Mouse (Mus musculus) G1E (cell line): ENCODE data around the gene Paqr6. TPM values are rescaled to one million over a fixed set of nuclear protein-coding genes. Genes with fewer than 3 reads are reported as not detected.
"Not testable (repeated sequence)": the region's sequence is repeated elsewhere in the genome, so short reads cannot be mapped to it uniquely, and the experiment has no call there.

ENCODE experiments used
- ATAC-seq: 2 replicates; pipeline ENCODE4 v1.8.0; 2016; ENCODE audit warnings: mild to moderate bottlenecking; ENCODE audit not compliant: insufficient number of reproducible peaks, poor library complexity, low FRiP score, severe bottlenecking; ENCODE audit errors: extremely low read depth
- DNase-seq: peaks from one replicate; pipeline ENCODE4 v3.0.0; 2012; ENCODE audit warnings: low spot score
- H3K27me3 ChIP-seq: 2 replicates; pipeline ENCODE4 v1.6.1; 2012; ENCODE audit warnings: mild to moderate bottlenecking, low read length, inconsistent platforms; ENCODE audit not compliant: insufficient read depth
- H3K36me3 ChIP-seq: replicated peaks from 2 replicates; pipeline ENCODE3; 2012; ENCODE audit warnings: mild to moderate bottlenecking, inconsistent platforms
- H3K4me1 ChIP-seq: 2 replicates; pipeline ENCODE4 v1.6.1; 2012; ENCODE audit warnings: low read depth, low read length, inconsistent platforms, mixed read lengths; ENCODE audit not compliant: insufficient read depth
- H3K4me3 ChIP-seq: 2 replicates; pipeline ENCODE4 v1.5.1; 2012; ENCODE audit warnings: low read depth, mild to moderate bottlenecking, inconsistent platforms, low read length, moderate library complexity, mixed read lengths
- H3K9me3 ChIP-seq: replicated peaks from 2 replicates; pipeline ENCODE4 v1.6.1; 2012; ENCODE audit warnings: inconsistent platforms
- CTCF ChIP-seq: IDR thresholded peaks from 2 replicates; pipeline ENCODE4 v1.5.1; 2012; ENCODE audit warnings: low read depth, low read length, inconsistent platforms, mixed read lengths
- GATA1 ChIP-seq: IDR thresholded peaks from 2 replicates; pipeline ENCODE4 v1.6.1; 2012; ENCODE audit warnings: borderline replicate concordance, low read length, inconsistent platforms, mixed read lengths
- GATA2 ChIP-seq: IDR thresholded peaks from 2 replicates; pipeline ENCODE4 v1.6.1; 2012; ENCODE audit warnings: low read depth, low read length, inconsistent platforms, borderline replicate concordance
- POLR2AphosphoS5 ChIP-seq: IDR thresholded peaks from 2 replicates; pipeline ENCODE4 v1.6.1; 2012; ENCODE audit warnings: low read depth, low read length, inconsistent platforms; ENCODE audit not compliant: insufficient replicate concordance
- TAL1 ChIP-seq: conservative IDR thresholded peaks from 2 replicates; pipeline ENCODE4 v1.6.1; 2012; ENCODE audit warnings: low read depth, low read length, inconsistent platforms, mixed read lengths
- polyA plus RNA-seq: library from polyadenylated mRNA; stranded (reverse); fragments of >175 nt; gene quantifications from 2 replicates; pipeline ENCODE4 v1.2.3, GENCODE M21; 2012
- total RNA-seq, 2 experiments: library from RNA; stranded (forward) in 1 of 2; stranded (reverse) in 1 of 2; fragments of 200-1000 nt in 1 of 2; fragments of >200 nt in 1 of 2; fragmentation: Nextera tagmentation in 1 of 2; gene quantifications; 2 replicates each; pipeline ENCODE4 v1.2.3; 2014 to 2017

Gene Paqr6
- total and polyA plus RNA-seq, 3 experiments = 0.38 TPM; not detected in 2

- H3K9me3 ChIP-seq, H3K4me1 ChIP-seq, DNase-seq, H3K4me3 ChIP-seq, H3K36me3 ChIP-seq, ATAC-seq: not testable (repeated sequence)
- H3K27me3 ChIP-seq = peaks cover 23% of the 10 kb centered on the region
Observed at GRCm38 (mm10) chr3:88381389-88382315, 17.3 kb downstream of the Paqr6 start.

- H3K36me3 ChIP-seq, ATAC-seq, H3K4me3 ChIP-seq, H3K9me3 ChIP-seq, H3K4me1 ChIP-seq, DNase-seq: not testable (repeated sequence)
- peaks cover 19% of the 10 kb centered on the region for H3K27me3 ChIP-seq
Observed at GRCm38 (mm10) chr3:88382383-88382782, 18.0 kb downstream of the Paqr6 start.

GRCm38 (mm10) chr3:88384364-88384763 is 20.0 kb downstream of the Paqr6 start, which contains the start of gene Bglap:
TSS of gene Bglap (minus strand) at chr3:88384464.
- no peak within 1 kb of the TSS for H3K4me3 ChIP-seq
- TF ChIP-seq TAL1 (no peak), GATA2 (no peak), POLR2AphosphoS5 (no peak), GATA1 (no peak), CTCF (no peak)
- DNase-seq = no peak
- peaks cover 3% of the 10 kb centered on the region for H3K36me3 ChIP-seq
- peaks cover 8% of the 10 kb centered on the region; the same call in 1 of the 2 replicates for H3K27me3 ChIP-seq
- no peaks in the 10 kb centered on the region for H3K4me1 ChIP-seq
- ATAC-seq = no peak
- no peaks in the 10 kb centered on the region for H3K9me3 ChIP-seq

GRCm38 (mm10) chr3:88393776-88394375 is 29.5 kb downstream of the Paqr6 start:
- ATAC-seq (no peak), DNase-seq (no peak)
- no peak overlapping the region for H3K4me3 ChIP-seq
- TF ChIP-seq TAL1 (no peak), CTCF (no peak), POLR2AphosphoS5 (no peak), GATA2 (no peak), GATA1 (no peak)
- peaks cover 90% of the 10 kb centered on the region for H3K36me3 ChIP-seq
- no peaks in the 10 kb centered on the region; the same call in 1 of the 2 replicates for H3K27me3 ChIP-seq
- 0 out of 2 replicates have a peak, but pooled peaks cover 2% of the 10 kb centered on the region for H3K4me1 ChIP-seq
- peaks cover 21% of the 10 kb centered on the region for H3K9me3 ChIP-seq

- Histone ChIP-seq H3K4me1 (0 out of 2 replicates have a peak, but pooled peaks cover 5% of the 10 kb centered on the region), H3K36me3 (peaks cover 96% of the 10 kb centered on the region), H3K27me3 (no peaks in the 10 kb centered on the region; the same call in 1 of the 2 replicates), H3K9me3 (peaks cover 17% of the 10 kb centered on the region), H3K4me3 (no peak overlapping the region)
- DNase-seq (no peak), ATAC-seq (no peak)
- no peak for TF ChIP-seq CTCF
- no peak for TF ChIP-seq GATA1
- TF ChIP-seq POLR2AphosphoS5 = no peak
- TF ChIP-seq GATA2 = no peak
- TF ChIP-seq TAL1 = no peak
Observed at GRCm38 (mm10) chr3:88395288-88395687, 30.9 kb downstream of the Paqr6 start.

- Histone ChIP-seq H3K36me3 (peaks cover 96% of the 10 kb centered on the region), H3K4me3 (no peak overlapping the region), H3K27me3 (no peaks in the 10 kb centered on the region; the same call in 1 of the 2 replicates), H3K9me3 (peaks cover 14% of the 10 kb centered on the region), H3K4me1 (0 out of 2 replicates have a peak, but pooled peaks cover 5% of the 10 kb centered on the region)
- TF ChIP-seq GATA1 (no peak), TAL1 (no peak), POLR2AphosphoS5 (no peak), CTCF (no peak), GATA2 (no peak)
- no peak for ATAC-seq
- DNase-seq = no peak
Observed at GRCm38 (mm10) chr3:88395742-88396141, 31.4 kb downstream of the Paqr6 start.
